Mouse (Mus musculus) E14TG2a.4 (cell line): Measurements from ENCODE around the gene Pnliprp2.

Experiments
- H3K27me3 ChIP-seq: 2 replicates; pipeline ENCODE4 v1.6.1; 2014; ENCODE audit warnings: low read length, control low read depth; ENCODE audit not compliant: insufficient read depth
- H3K36me3 ChIP-seq: 2 replicates; pipeline ENCODE4 v1.6.1; 2014; ENCODE audit warnings: low read length, control low read depth; ENCODE audit not compliant: insufficient read depth
- H3K4me1 ChIP-seq: replicated peaks from 2 replicates; pipeline ENCODE4 v1.6.1; 2014; ENCODE audit warnings: low read depth, low read length, control low read depth
- H3K4me3 ChIP-seq: replicated peaks from 2 replicates; pipeline ENCODE4 v1.5.1; 2014; ENCODE audit warnings: mild to moderate bottlenecking, low read length
- H3K9me3 ChIP-seq: 2 replicates; pipeline ENCODE4 v1.6.1; 2014; ENCODE audit warnings: low read length, control low read depth
- CTCF ChIP-seq: conservative IDR thresholded peaks from 2 replicates; pipeline ENCODE4 v1.5.1; 2014; ENCODE audit warnings: low read length
- NANOG ChIP-seq: IDR thresholded peaks from 2 replicates; pipeline ENCODE4 v1.6.1; 2014; ENCODE audit warnings: borderline replicate concordance, low read length, mixed read lengths
- POU5F1 ChIP-seq: IDR thresholded peaks from 2 replicates; pipeline ENCODE4 v1.6.1; 2014; ENCODE audit warnings: low read length, borderline replicate concordance

Pnliprp2 gene

DNA sequence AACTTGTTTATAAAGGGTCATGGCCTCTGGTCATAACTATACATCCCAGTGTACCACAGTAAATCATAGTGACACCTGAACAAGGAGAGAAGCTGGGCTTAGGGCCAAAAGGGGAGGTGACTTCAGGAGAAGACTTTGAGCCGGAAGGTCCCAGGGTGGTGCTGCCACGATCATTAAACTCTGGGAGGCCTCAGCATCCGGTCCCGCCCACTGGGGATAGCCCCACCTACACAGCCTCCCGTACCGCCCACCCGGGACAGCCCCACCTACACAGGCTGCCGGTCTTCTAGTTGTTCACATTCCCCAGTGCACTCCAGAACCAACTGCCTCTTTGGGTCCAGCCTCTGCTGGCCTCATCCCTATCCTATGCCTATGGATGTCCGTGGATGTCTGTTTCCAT is at the start of gene Pnliprp2:
Pnliprp2 (plus strand) TSS at position 297 of the 400 bp plus-strand sequence.
- Histone ChIP-seq H3K27me3 (no peaks in the 10 kb centered on the region), H3K4me3 (no peak within 1 kb of the TSS), H3K9me3 (peaks cover 32% of the 10 kb centered on the region), H3K4me1 (peaks cover 14% of the 10 kb centered on the region), H3K36me3 (no peaks in the 10 kb centered on the region)
- TF ChIP-seq POU5F1 = no peak
- TF ChIP-seq CTCF = no peak
- no peak for TF ChIP-seq NANOG

- H3K36me3 ChIP-seq = no peaks in the 10 kb centered on the region
- no peaks in the 10 kb centered on the region for H3K27me3 ChIP-seq
- TF ChIP-seq NANOG (no peak), POU5F1 (no peak), CTCF (no peak)
- H3K9me3 ChIP-seq = peaks cover 9% of the 10 kb centered on the region
- no peak overlapping the region for H3K4me3 ChIP-seq
- H3K4me1 ChIP-seq = no peaks in the 10 kb centered on the region
These were observed 41.6 kb upstream of the Pnliprp2 start for GRCm38 (mm10) chr19:58717925-58718324.

DNA sequence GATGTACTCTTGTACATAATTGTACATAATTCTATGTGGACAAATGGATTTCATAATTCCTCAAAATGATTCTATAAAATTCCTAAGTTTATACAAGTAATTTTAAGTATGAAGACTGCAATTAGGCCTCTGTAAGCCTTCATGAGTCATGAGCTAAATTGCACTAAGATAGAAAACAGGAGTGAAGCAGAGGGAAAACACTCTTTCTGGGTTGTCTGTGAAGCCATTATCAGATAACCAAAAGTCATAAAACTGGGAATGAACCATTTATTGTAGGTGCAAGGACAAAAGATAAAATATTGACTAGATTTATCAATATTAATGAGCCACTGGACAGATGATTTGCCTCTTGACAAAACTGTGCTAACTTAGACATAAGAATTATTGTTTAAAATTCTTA is 39.1 kb upstream of the Pnliprp2 start:
- Histone ChIP-seq H3K27me3 (no peaks in the 10 kb centered on the region), H3K9me3 (peaks cover 9% of the 10 kb centered on the region), H3K36me3 (no peaks in the 10 kb centered on the region), H3K4me1 (no peaks in the 10 kb centered on the region), H3K4me3 (no peak overlapping the region)
- TF ChIP-seq NANOG = no peak
- no peak for TF ChIP-seq CTCF

DNA sequence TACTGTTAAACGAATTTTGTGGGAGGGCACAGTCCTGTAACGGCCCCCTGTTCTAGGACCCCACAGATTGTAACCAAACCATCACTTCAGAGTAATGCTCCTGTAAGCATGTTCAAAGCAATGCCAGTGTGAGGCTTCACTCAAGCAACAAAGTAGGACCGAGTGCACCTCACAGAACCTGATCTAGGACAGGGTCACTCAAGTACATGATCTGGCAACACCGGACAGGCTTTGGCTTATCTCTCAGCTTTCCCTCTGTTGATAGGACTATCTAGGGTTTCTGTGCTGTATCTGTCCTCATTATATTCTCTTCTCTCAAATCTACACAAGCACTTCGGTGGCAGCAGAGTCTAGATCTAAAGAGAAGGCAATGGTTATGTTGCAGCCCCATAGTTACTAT is 33.0 kb upstream of the Pnliprp2 start:
- Histone ChIP-seq H3K9me3 (peaks cover 9% of the 10 kb centered on the region), H3K4me3 (no peak overlapping the region), H3K36me3 (no peaks in the 10 kb centered on the region), H3K4me1 (no peaks in the 10 kb centered on the region), H3K27me3 (no peaks in the 10 kb centered on the region)
- TF ChIP-seq POU5F1 (no peak), CTCF (no peak), NANOG (no peak)

GRCm38 (mm10) chr19:58727756-58728155 is 31.8 kb upstream of the Pnliprp2 start:
- Histone ChIP-seq H3K4me1 (no peaks in the 10 kb centered on the region), H3K9me3 (no peaks in the 10 kb centered on the region), H3K4me3 (no peak overlapping the region), H3K27me3 (no peaks in the 10 kb centered on the region), H3K36me3 (no peaks in the 10 kb centered on the region)
- TF ChIP-seq NANOG = no peak
- no peak for TF ChIP-seq POU5F1
- no peak for TF ChIP-seq CTCF

- Histone ChIP-seq H3K27me3 (no peaks in the 10 kb centered on the region), H3K9me3 (no peaks in the 10 kb centered on the region), H3K36me3 (no peaks in the 10 kb centered on the region), H3K4me1 (no peaks in the 10 kb centered on the region), H3K4me3 (no peak within 1 kb of the TSS)
- TF ChIP-seq CTCF = no peak
- TF ChIP-seq NANOG = no peak
- TF ChIP-seq POU5F1 = no peak
These were observed 31.0 kb upstream of the Pnliprp2 start, which contains the start of gene Pnliprp1 for GRCm38 (mm10) chr19:58728445-58729031. Gene Pnliprp1, plus strand, starts transcription at chr19:58728887.

DNA sequence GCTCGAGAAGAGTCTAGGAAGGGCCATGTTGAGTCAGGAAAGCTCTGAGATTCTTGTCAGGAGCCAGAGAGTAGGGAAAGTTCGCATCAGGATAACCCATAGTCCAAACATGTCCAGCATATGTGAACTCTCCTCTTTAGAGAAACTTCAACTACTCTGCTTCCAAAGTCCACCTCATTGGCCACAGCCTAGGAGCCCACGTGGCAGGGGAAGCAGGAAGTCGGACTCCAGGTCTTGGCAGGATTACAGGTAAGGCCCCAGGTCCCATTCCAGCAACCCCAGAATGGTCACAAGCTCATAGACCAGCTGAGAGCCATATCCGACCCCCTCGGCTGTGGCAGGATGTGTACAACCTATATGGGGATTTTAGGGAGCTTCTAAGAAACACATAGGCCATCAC is 26.3 kb upstream of the Pnliprp2 start:
- no peaks in the 10 kb centered on the region for H3K27me3 ChIP-seq
- no peaks in the 10 kb centered on the region for H3K36me3 ChIP-seq
- no peak overlapping the region for H3K4me3 ChIP-seq
- no peaks in the 10 kb centered on the region for H3K4me1 ChIP-seq
- TF ChIP-seq NANOG (no peak), POU5F1 (no peak), CTCF (no peak)
- H3K9me3 ChIP-seq = no peaks in the 10 kb centered on the region

DNA sequence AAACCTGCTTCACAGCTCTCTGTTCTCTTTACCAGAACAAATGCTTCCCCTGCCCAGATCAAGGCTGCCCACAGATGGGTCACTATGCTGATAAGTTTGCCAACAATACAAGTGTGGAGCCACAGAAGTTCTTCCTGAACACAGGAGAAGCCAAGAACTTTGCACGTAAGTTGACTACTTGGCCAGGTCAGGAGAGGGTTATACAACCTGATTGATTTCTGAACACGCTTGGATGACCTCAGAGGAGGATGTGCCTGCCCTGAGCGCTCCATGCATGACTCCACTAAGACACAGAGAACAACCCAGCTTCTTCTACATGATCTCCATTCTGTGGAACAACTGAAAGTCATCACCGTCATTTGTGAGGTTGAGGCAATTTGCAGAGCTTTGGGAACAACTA is 21.4 kb upstream of the Pnliprp2 start:
- Histone ChIP-seq H3K4me3 (no peak overlapping the region), H3K36me3 (no peaks in the 10 kb centered on the region), H3K4me1 (no peaks in the 10 kb centered on the region), H3K9me3 (no peaks in the 10 kb centered on the region), H3K27me3 (no peaks in the 10 kb centered on the region)
- TF ChIP-seq NANOG (no peak), POU5F1 (no peak), CTCF (no peak)

DNA sequence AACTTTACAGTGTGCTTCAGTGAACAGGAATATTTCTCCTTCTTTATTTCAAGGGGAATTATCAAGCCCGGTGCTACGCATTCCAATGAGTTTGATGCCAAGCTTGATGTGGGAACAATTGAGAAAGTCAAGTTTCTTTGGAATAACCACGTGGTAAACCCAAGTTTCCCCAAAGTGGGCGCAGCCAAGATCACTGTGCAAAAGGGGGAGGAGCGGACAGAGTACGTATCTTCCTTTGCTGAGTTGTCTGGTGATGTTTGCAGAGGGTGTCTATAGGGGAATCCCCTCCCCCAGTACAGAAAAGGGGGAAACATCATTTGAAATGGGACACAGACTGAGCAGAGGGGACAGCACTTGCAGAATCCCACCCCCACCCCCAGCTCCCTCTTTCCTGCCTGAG is 18.5 kb upstream of the Pnliprp2 start:
- Histone ChIP-seq H3K4me1 (no peaks in the 10 kb centered on the region), H3K36me3 (no peaks in the 10 kb centered on the region), H3K27me3 (no peaks in the 10 kb centered on the region), H3K4me3 (no peak overlapping the region), H3K9me3 (no peaks in the 10 kb centered on the region)
- TF ChIP-seq NANOG (no peak), POU5F1 (no peak), CTCF (no peak)
